Mouse (Mus musculus): ENCODE data around the gene Bcat1.

Bcat1 gene

GRCm38 (mm10) chr6:145075548-145076224, at the start of gene Bcat1:
Gene Bcat1 (minus strand): TSS chr6:145076184.
- no peak for TF ChIP-seq GATA4 (IDR thresholded peaks at IDR 0.05; ENCODE audit: insufficient replicate concordance, low read length)

GRCm38 (mm10) chr6:145125591-145126113, 49.7 kb upstream of the Bcat1 start:
- TF ChIP-seq GATA4 (IDR thresholded peaks at IDR 0.05; ENCODE audit: insufficient replicate concordance, low read length), result no peak

DNA sequence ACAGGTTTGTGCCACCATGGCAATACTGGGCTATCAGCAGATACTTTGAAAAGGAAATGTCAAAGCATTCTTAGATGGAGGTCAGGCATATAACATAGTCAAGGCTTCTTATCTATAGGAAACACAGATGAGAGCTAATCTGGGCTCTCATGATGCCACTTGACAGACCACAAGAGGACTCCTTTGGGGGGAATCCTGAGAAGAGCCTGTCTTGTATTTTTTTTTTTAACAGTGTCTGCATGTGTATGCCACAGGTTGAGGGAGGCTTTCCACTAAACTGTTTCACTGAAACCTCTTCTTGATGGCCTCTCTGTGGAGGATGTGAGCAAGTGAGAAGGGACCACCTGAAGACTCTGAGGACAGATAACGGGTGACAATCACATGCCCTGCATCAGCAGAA, 48.6 kb upstream of the Bcat1 start:
- TF ChIP-seq GATA4 (IDR thresholded peaks at IDR 0.05; ENCODE audit: insufficient replicate concordance, low read length), result no peak

DNA sequence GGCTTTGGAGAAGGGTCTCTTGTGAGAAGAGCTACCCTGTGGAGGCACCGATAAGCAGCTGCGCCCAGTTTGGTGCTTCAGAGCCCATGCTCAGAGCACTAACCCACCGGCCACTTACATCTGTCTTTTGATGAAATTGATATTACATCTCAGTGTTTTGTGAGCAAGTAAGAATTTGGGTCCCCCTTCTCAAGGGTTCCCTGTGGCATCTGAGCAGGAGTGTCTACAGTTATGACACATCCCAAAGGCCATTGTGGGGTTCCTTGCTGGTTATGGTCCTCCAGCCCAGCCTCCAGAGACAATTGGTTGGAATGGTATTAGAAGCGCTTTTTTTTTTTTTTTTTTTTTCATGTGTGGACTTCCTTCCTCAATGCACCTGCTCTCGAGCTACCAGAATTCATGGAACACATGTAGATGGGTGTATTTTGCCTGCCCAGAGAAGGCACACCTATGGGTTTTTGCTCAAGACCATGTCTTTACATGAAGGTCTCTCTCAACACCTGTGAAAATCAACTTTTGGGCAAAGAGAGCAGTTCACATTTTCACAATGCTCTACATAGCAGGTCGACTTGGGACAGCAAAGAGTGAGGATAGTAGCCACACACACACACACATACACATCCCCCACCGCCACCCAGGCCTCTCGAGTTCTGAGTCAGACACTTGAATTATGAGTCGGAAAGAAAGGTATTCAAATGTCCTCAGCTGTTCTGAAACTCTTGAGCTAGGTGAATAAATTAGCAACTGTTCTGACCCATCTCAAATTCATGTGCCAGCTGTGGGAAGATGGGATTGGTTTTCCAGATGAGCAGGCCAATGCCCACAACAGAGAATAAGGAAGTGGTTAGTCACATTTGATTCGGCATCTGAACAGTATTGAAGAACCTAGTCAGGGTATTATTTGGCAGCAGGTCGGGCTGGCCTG, 47.4 kb upstream of the Bcat1 start:
- TF ChIP-seq GATA4 (IDR thresholded peaks at IDR 0.05; ENCODE audit: insufficient replicate concordance, low read length), result no peak

GRCm38 (mm10) chr6:145122423-145123059, 46.6 kb upstream of the Bcat1 start:
- no peak for TF ChIP-seq GATA4 (IDR thresholded peaks at IDR 0.05; ENCODE audit: insufficient replicate concordance, low read length)

GRCm38 (mm10) chr6:145121590-145122420, 45.8 kb upstream of the Bcat1 start:
- TF ChIP-seq GATA4 (IDR thresholded peaks at IDR 0.05; ENCODE audit: insufficient replicate concordance, low read length), result peak; percentile 13; the same call in 1 of the 2 replicates

DNA sequence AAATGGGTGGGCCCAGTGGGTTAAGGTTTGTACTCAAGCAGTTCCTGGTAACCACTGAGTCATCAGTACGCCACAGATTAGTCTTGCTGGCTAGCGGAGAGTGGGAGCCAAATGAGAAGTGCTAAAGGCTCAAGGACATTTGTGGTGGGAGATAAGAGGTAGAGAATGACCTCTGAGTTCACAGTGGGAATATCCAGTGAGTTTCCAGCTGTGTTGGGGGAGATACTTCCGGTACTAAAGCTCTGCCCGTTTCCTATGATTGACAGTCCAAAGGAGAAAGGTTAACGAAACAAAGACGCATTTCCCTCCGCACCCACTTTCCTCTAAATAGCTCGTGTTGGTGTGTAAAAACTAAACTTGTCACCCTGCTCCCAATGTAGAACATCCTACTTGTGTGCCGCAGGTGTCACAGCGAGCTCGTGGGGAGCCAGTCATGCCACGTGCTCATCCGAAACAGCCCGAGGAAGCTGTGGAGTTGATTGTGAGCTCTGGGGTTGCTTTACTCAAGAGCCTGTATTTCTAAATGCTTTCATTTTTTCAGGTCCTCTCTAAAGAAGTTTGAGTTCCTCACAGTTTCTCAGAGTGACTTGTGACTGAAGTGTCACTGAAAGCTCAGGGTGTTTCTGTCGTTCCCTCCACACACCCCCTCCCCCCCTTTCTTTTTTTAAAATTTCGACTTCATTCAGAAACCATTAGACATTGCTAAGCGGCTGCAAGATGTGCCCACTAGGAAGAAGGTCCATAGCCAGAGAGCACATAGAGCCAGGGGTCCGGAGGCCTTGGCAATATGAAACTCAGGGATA, 45.0 kb upstream of the Bcat1 start:
- peak; percentile 79; the same call in 1 of the 2 replicates for TF ChIP-seq GATA4 (IDR thresholded peaks at IDR 0.05; ENCODE audit: insufficient replicate concordance, low read length)

GRCm38 (mm10) chr6:145120086-145120485, 44.1 kb upstream of the Bcat1 start:
- TF ChIP-seq GATA4 (IDR thresholded peaks at IDR 0.05; ENCODE audit: insufficient replicate concordance, low read length), result no peak

GRCm38 (mm10) chr6:145116098-145116672, 40.2 kb upstream of the Bcat1 start:
- TF ChIP-seq GATA4 (IDR thresholded peaks at IDR 0.05; ENCODE audit: insufficient replicate concordance, low read length), result no peak

DNA sequence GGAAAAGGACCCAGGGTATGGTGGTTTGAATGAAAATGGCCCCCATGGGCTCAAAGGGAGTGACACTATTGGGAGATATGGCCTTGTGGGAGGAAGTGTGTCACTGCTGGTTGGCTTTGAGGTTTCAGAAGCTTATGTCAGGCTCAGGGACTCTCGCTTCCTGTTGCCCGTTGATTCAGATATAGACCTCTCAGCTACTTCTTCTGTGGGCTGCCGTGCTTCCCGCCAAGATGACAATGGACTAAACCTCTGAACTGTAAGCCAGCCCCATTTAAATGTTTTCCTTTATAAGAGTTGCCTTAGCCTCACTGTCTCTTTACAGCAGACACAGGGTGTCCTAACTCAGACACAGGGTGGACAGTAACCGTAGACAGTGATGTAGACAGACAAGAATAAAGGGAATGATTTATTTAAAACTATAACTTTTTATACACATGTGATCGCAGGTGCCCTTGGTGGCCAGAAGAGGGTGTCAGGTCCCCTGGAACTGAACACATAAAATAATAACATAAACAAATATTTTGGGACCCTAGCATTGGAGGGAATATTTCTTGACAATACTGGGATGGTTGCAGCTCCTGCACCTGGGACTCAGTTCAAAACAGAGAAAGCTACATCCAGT, 39.6 kb upstream of the Bcat1 start, which contains the start of gene Lrmp:
Lrmp (plus strand) TSS at position 178 of the 622 bp plus-strand sequence.
- no peak for TF ChIP-seq GATA4 (IDR thresholded peaks at IDR 0.05; ENCODE audit: insufficient replicate concordance, low read length)

- TF ChIP-seq GATA4 (IDR thresholded peaks at IDR 0.05; ENCODE audit: insufficient replicate concordance, low read length), result no peak
These were observed 38.6 kb upstream of the Bcat1 start for GRCm38 (mm10) chr6:145114561-145114960.

DNA sequence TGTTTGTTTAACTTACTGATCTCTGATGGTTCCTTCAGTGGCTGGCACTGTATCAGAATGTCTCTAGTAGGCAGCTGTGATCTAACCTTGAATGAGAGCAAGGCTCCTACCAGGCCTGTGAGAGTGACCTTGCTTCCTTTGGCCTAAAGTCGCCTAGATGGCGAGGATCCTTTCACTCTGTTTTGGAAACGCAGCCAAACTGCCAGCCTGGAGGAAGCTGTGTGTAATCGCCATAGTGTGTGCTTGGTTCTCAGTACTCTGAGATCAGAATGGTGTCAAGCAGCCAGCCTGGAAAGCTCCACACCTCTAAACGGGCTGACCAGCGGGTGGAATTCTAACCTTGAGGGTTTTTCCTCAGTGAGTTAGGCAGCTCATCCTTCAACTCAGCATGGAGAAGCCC, 36.9 kb upstream of the Bcat1 start:
- no peak for TF ChIP-seq GATA4 (IDR thresholded peaks at IDR 0.05; ENCODE audit: insufficient replicate concordance, low read length)

GRCm38 (mm10) chr6:145110786-145111185, 34.8 kb upstream of the Bcat1 start:
- TF ChIP-seq GATA4 (IDR thresholded peaks at IDR 0.05; ENCODE audit: insufficient replicate concordance, low read length), result no peak
